Mouse (Mus musculus) cerebellum, adult 9-10 months (tissue): ENCODE results near the gene Col12a1.

Experiments
- DNase-seq: peaks from one replicate; pipeline ENCODE4 v3.0.0; 2022

The Col12a1 gene

DNA sequence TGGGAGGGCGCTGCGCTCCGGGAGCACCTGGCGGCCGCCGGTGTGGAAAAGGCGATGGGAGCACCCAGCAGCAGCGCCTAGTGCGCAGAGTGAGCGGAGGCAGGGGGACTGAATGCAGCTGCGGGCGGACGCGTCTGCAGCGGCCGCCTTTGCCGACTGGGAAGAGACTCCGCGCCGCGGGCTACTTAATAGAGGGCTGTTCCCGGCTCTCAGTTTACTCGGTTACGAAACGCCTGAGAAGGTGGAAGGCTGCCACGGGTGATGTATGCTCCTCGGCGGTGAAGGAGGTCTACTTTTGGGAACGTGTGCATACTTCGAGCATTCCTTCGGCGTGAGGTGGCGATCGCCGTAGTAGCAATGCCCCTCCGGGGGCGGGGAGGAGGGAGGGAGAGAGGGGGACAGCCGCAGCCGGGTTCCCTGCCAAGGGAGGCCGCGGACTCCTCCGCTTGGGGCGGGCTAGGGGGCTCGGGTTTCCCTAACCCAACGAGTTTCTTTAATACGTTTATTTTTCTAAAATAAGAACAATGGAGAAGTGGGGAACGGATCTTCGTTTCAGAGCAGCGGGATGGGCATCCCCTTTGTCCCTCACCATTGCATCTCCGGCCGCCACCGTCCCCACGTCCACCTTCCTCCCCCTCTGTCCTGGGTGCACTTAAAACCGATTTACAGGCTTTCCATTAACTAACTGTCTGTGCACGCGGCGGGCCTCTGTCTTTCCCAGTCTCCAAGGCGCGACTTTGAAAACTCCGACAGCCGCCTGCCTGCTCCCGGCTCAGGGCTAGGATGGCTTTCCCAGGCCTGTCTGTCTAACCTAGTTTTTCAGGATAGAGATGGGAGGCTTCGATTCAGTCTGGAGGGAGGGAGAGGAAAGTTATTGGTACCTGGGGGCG is at the start of gene Col12a1:
Gene Col12a1, minus strand, starts transcription at position 351 of the 890 bp plus-strand sequence.
- no peak for DNase-seq

DNA sequence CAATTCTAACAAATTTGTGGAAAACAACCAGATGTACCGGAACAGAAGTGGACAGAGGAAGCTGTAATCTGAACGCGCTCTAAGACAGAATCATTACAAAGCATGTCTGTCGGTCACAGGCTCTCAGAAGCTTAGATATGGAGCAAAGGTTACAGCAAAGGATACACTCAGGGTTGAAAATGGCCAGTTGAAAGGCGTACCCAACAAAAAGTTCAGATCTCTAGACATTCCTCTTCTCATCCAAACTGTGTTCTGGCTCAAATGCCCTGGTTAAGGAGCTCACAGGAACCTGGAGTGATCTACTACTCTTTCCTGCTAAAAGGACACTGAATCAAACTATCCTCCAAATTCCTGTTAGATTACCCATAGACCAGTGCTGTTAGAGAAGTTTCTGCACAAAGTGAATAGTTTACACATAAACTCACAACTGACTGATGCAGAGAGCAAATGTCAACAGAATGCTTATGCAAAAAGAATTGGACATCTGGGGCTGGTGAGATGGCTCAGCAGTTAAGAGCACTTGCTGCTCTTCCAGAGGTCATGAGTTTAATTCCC is 48.4 kb upstream of the Col12a1 start:
- no peak for DNase-seq

DNA sequence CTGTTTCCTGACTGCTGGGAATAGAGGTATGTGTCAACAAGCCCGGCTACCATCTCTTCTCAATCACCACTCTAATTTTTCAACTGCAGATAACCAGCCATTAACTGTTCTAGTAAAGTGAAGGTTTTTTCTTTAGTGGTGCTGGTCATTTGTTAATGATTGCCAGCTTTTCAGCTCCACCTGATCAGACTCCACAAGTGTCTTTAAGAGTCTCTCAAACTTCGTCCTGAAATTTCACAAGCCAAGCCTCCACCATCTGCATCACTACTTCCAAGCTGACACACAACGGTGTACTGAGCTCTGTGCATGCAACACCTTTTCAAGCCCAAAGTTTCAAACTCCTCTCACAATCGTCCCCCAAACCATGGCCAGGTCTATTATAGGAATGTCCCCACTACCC is 46.7 kb upstream of the Col12a1 start:
- no peak for DNase-seq

DNA sequence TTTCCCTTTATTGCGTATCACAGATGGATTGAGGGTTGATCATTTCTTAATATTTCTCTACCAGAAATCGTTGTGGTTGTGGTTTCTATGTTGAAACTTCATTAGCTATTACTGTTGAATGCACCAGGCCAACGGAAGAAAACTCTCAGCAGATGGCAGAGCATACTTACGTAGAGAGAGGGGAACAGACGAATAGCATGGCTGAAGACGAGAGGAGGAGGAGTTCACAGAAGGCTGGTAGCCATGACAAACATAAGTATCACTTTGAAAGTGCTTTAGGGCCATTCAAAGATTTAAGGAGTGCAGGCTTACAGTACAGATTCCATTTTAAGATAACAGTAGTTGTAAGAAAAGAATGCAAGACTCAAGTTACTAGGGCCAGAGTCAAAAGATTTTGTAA is 43.9 kb upstream of the Col12a1 start:
- no peak for DNase-seq

DNA sequence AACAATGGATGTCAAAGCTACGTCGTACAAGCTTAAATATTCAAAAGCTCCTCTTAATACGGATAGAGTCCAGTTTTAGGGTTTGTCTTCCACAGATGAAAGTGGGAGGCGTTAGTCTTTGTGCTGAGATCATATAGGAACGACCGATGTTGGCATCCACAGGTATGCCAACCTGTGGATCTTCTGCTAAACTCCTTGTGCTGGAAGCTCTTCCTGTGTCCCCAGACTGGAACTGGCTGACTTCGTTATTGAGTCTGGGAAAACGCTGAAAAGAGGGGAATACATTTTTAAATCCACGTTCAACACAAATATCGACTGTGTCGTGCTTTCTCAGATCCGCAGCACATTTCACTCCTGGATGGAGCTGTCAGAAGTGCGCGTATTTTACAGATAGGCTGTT is 41.4 kb upstream of the Col12a1 start:
- no peak for DNase-seq

DNA sequence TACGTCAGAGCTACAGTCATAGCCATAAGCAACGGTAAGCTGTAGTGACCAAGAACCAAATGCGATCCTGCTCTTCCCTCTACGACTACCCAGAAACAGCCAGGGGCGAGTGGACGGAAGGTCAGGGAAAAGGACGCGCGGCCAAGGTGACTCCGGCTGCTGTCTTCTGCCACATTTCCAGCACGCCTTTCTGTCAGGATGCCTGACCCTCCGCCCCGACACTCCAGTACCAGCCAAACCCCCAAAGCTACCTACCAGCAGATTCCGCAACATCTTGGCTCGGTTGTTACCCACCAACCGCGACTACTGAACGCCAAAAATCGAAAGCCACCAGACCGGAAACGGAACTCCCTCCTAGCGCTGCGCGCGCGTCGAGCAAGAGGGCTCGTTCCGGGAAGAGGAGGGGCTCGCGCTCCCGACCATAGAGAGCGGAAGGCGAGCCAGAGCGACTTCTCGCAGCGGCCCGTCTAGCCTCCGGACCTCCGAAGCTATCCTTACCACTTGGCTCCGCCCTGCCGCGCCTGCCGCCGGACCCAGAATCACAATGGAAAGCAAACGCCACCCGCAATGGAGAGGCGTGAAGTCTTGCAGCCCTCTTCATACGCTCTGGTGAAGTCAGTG is 40.9 kb upstream of the Col12a1 start, which contains the start of gene Cox7a2:
Gene Cox7a2, minus strand, starts transcription at position 494 of the 621 bp plus-strand sequence.
- peak; percentile 95 for DNase-seq

DNA sequence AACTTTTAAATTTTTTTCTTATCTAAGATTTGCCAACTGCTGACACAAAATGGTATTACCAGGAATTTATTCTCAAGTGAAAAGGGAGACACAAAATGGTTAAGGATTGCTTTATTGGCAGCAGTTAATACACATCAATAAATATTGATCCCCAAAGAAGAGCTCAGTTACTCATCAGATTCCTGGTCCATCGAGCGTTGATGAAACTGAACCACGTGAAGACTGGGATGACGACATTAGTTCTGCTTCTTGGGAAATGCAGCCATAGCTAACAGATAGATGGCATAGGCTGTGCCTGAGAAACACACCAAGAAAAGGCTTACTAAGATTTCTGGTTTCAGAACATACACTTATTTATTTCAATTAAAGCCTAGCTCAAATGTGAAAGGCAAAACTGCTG is 36.7 kb upstream of the Col12a1 start:
- no peak for DNase-seq

DNA sequence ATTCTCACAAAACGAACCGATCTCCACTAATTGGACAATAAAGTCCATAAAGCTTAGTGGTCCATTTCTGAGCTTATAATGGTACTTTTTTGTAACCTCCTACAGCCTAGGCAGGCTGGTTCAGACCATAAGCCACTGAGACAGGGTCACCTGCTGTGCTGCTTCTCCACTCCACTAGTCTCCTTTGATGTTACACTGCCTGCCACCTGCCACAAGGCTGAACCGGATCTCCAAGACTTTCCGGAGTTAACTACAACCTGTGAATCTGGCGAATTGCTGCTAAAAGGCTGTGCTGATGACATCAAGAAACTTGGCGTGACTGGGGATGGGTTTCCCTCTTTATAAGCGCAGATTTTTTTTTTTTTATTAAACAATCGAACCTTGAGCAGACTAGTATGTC is 33.2 kb upstream of the Col12a1 start:
- no peak for DNase-seq

DNA sequence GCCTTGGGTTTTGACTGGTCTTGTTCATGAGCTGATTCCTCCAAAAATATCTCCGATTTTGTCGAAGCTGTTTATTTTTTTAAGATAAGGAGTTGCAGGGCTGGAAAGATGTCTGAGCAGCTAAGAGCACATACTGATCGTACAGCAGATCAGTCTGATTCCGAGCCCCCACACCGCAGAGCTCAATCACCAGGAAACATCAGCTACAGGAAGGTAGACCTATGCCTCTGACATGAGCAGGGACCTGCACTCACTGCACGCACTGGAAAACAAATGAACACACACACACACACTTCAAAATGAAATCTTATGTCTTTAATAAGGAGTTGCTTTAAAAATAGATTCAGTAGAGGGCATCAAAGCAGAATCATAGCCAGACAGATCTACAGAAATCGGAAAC is 32.1 kb upstream of the Col12a1 start:
- DNase-seq = no peak

DNA sequence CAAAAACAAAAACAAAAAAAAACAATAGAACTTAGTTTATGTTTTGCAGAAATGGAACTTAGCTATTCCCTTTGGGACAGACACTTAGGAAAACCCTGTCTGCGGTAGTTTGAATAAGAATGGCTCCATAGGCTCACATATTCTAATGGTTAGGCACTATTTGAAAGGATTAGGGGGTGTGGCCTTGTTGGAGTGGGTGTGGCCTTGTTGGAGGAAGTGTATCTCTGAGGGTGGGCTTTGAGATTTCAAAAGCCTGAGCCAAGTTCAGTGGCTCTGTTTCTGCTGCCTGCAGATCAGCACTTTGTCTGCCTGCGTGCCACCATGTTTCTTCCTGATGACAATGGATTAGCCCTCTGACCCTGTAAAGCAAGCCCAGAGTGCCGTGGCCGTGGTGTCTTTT is 26.4 kb upstream of the Col12a1 start:
- DNase-seq = no peak

DNA sequence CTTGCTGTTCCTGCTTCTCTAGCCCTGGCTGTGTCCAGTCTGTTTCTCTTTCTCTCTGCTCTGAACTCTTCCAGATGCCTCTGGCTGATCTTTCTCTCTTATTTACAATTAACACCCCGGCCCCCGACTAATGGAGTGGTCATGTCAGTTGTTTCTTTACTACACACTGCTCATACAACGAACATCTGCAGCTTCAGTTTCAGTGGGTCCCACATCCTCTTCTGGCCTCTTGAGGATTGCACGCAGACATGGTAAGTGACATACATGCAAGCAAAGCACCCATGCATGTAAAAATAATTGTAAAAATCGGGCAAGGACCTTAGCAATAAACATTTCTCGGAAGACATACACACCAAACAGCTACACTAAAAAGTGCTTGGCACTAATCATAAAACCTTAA is 17.0 kb upstream of the Col12a1 start:
- DNase-seq = no peak

DNA sequence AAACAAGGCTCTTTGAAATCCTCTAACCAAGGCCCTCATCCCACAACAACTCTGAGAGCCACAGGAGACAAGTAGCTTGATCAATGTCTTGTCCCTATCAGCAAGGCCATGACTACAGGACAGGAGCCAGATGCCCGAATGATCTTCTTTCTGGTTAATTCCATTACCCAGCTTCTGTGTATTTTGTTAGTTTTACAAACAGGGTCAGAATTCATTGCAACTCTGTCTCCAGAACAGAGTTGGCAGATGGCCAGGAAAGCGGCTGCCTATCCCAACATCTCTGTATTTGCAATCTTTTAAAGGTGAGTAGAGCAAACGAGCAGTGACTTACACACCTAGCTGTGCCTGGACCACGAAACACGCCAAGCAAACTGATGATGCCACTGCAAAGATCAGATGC is 11.7 kb upstream of the Col12a1 start:
- DNase-seq = no peak

DNA sequence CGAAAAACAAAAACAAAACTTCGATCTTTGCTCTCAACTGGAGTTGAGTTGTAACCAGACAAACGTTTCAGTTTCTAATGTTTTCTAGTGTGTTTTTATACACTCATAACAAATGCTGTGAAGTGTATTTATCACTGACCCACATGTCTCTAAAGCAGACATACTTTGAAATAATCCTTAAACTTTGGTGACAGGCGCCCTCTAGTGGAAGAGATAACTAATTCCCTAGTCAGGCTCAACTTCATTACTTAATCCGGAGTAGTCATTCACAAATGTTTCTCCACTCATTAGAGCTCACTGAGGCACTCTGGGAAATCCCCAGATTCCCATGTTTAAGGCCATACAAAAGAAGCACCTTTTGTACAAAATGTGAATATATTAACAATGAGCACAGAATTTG is 4.5 kb upstream of the Col12a1 start:
- DNase-seq = peak; percentile 60

DNA sequence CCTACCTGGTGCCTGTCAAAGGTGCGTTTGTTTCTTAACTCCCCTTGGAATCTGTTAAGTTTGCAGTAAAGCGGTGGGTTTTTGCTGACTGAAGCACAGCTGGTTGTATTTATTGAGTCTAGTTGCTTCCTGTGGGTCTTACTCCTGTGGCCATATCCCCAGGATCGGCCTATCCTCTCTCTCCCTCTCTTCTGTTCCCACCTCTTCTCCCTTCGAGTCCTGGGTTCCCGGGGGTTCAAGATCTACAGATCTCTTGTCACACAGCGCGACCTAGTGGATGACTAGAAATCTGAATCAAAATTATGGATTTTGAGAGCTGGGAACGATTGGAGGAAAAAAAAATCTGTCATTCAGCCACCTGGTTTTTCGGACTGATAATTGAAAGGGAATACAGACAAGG is 2.4 kb upstream of the Col12a1 start:
- peak; percentile 53 for DNase-seq

DNA sequence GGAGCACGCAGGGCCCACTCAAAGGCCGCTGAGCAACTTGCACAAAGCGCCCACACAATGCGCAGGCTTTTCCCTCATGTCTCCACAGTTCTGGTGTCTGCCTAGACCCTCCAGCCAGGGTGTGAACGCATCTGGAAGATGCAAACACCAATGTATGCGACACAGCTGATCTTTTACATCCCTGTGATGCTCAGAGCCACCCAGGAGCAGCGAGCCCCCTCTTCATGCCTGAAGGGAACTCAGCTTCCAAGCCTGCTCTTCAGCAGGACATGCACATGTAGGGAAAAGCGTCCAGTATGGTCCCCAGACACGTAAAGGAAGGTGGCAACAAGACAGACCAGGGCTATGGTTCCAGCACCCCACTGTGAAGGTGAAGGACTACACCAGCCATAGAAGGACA is 1.5 kb upstream of the Col12a1 start:
- no peak for DNase-seq

DNA sequence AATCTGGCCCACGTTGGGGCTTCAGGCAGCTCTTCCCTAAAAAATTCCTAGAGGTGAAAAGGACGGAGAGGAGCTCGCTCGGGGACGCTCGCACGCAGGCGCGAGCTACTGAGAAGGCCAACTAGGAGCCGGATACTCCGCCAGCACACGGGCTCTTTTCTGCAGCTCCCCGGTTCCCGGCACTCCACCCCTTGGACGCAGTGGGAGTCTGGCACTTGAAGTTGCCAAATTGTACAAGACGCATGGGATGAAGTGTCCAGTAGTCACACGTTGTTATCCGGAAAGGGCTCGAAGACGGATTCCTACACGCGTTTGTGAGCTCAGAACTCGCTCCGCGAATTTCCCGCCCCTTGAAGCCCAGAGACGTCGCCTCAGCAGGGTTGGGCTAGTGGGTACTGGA is 820 bp upstream of the Col12a1 start:
- no peak for DNase-seq

DNA sequence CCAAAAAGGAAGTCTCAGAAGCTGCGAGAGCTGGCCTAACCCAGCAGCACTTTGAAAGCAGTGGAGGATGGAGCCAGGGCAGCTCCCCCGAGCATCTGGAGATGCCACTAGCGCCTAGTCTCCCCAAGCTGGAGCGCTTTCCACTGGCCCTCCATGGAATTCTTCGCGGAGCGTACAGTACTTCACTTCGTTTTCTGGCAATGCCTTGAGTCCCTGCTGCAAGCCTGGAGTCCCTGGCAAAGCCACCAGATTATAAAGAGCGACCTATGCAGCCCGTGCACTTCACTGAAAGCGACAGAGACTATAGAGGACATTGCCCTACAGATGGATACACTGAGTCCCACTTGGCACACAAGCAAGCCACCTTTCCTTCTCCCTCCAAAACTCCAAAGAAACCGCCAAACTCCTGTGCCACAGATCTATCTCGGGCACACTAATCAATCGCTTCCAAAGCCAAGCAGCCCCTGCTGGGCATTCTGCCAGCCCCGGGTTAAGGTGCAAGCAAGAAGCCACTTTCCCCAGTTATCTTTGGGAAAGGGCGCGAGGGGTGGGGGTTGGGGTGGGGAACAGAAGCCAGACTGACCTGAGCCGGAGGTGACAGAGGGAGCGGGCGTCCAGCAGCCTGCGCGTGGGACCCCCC is 675 bp downstream of the Col12a1 start:
- no peak for DNase-seq

DNA sequence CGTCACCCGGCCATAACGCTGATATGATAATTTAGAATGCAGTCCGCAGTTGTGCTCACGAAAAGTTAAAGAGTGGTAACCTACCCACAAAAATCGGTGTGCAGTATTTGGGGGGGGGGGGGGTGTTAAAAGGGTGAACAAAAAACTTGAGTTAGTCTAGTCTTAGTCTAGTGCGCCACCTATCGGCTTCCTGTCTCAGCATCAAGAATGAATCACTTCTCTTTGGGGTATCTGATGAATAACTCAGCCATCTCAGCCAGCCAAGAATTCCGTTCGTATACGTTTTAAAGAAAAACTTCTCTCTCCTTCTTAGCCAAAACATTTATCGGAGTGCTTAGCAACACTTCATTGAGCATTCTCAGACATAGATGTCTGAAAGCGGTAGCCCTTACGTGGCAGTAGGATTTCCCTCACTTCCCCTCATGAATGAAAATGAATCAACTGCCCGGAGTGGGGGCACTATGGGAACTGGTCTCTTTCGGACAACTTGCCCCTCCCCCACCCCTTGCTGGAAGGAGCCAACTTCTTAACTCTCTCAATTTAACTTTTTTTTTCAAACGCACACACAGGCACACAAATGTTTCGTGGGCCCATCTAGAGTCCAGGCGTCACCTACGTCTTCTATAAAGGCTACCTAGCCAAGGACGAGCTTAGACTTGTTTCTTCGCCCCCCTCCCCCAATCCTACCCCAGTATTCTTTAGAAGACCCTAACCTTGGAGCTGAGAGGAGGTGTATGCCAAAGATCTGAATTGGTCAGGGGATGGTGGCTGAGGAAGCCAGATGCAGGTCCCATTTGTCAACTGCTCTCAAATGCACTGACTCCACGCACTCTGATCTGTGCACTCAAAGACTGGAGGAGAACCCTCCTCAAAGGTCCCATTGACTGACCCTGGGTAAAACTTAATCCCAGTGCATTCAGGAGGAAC is 1.5 kb downstream of the Col12a1 start:
- peak; percentile 77 for DNase-seq

DNA sequence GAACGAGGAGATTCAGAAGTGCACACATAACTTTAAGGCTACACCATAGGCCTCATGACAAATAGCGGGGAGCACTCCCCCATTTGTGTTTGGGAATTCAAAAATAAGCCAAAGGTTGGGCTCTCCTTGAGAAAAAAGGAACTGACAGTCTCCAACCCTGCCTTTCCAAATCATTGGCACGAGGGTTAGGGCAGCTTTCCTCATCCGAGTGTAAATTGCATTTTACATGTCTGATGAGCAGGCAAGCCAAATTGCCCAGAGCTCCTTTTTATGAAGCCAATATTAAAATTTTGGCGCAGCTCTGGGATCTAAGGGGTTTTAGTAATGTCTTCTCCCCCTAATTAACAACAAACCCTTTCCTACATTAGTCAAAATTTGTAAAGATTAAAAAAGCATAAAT is 2.1 kb downstream of the Col12a1 start:
- DNase-seq = no peak

DNA sequence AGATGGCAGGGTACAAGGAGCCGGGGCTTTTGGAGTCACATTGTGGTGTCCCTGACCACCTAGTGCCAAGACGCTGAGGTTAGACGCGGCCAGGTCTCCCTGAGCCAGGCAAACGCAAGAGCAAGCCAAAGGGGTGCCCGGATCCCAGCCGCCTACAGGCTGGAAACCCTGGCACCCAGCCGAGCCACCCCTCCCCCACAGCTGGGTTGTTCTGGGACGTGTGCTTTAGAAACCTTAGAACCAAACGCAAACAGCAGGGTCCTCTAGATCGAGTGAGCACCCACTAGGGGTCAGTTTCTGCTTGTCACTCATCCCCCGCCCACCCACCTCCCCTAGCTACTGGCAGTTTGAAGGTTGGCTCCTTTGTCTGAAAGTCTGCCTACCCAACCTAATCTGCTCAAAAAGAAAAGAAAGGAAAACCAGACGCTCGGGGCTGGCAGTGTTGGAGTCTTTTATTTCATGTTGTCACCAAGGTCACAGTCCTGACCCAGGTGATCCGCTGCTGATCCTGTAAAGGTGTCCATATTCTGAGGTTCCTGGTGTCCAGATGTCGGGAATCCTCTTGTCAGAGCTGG is 4.1 kb downstream of the Col12a1 start:
- DNase-seq = no peak

DNA sequence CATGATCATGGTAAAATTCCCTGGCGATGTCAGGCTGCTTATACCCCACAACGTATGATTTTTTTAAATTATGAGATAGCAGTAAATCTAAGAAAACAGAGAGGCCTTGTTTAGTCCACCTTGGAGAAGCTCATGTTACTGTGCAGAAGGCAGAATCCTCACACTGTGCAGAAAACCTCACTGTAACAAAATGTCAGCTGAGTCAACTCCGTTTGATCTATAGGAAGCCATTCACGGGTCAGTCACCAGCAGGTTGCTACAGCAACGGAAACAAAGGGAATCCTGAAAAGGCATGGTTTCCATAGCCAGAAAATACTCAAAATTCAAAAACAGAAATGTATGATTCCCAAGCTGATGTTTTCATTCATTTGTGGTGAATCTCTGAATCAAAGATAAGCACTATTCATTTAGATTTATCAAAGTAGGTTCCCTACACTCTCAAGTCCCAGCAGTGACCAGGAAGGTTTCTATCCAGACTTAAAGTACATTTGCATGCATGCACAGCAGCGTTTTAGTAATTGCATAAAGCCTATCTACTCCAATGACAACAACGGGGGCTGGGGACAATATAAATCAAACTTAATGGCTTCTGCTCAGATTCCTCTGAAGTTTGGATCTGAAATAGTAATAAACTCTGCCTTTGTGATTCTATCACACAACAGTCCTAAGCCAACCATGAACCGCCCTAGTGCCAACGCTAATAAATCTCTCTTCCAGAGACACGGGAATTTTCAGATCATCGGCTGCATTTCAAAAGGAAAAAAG is 28.7 kb downstream of the Col12a1 start:
- no peak for DNase-seq
